ENCODE assay signal across 13 mouse cellular contexts in the genomic region with DNA sequence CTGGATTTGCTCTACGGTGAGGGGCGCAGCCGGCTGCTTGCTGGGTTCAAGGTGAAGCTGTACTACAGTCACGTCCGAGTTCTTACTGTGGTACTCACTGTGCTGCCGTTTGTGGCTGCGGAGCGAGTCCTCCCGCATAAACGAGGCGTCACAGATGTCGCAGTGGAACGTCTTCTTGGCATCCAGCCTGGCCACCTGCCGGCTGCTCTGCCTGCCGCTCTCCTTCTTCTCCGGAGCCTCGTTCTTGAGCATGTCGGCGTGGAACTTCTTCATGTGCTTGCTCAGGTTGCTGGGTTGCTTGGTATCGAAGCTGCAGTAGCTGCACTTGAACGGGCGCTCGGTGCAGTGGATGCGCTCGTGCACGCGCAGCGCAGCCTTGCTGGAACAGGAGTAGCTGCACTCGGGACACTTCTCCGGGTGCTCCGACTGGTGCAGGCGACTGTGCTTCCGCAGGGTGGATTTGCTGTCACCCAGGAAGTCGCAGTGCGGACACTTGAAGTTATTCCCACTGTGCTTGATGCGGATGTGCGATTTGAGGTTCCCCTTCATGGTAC. TPM values are rescaled to one million over a fixed set of nuclear protein-coding genes. Genes with fewer than 3 reads are reported as not detected.
DNase-seq lines count a peak whose midpoint lies in the region; TF ChIP-seq lines count a peak whose summit lies in the region.
"Had no signal": no experiment of that assay in that cellular context is flagged by ENCODE, and none has a peak within 500 bp of the region (broad histone marks: within the 10 kb centered on the region; RNA-seq: fewer than 3 reads in every experiment).

No protein-coding gene starts in this region.

- intact Hi-C loops in left cerebral cortex, postnatal 10 days (cut with DNase I), result no loop called here
- intact Hi-C loops in gastrocnemius, postnatal 36 days (cut with DNase I), result no loop called here

- H3K4me1 ChIP-seq in E14TG2a.4 (replicated peaks; ENCODE audit: low read depth, low read length), result peaks cover 56% of the 10 kb centered on the region
- H3K4me1 ChIP-seq: hindbrain, embryonic 15.5 days; midbrain, embryonic 13.5 days had no signal

- TF ChIP-seq POLR2A in brain, embryonic 14.5 days (IDR thresholded peaks at IDR 0.05; ENCODE audit: borderline replicate concordance, extremely low read depth, insufficient read depth, insufficient read length, poor library complexity, severe bottlenecking), result no peak

- H3K9me3 ChIP-seq in E14TG2a.4 (ENCODE audit: low read length), result peaks cover 3% of the 10 kb centered on the region; the same call in 1 of the 2 replicates
- H3K9me3 ChIP-seq: hindbrain, embryonic 15.5 days; midbrain, embryonic 13.5 days had no signal

- DNase-seq in brain, embryonic 14.5 days (ENCODE audit: low read depth), result peak; percentile 70
- DNase-seq in layer of hippocampus, adult 11-12 months (ENCODE audit: low spot score), result peak; percentile 78
- DNase-seq in left cerebral cortex, postnatal 10 days (ENCODE audit: extremely low spot score in 1 of 2, low spot score in 2 of 2), result peak; percentile 75 to 77
- DNase-seq in c-Kit-positive CD71-positive TER-119-positive erythroid progenitor cells, embryonic 14.5 days (ENCODE audit: low spot score), result no peak
- DNase-seq in thymus, postnatal 25 days, result no peak
- DNase-seq in gastrocnemius, postnatal 36 days, result no peak
- DNase-seq in lung, adult 18-20 months, result no peak
- DNase-seq: kidney, postnatal 10 days; lung, adult 2 months had no signal

- peak overlapping the region; percentile 65 for H3K4me3 ChIP-seq in E14TG2a.4 (replicated peaks; ENCODE audit: low read length)
- H3K4me3 ChIP-seq: erythroblast, embryonic 14.5 days; hindbrain, embryonic 15.5 days; midbrain, embryonic 13.5 days had no signal

- no peak for TF ChIP-seq CTCF in E14TG2a.4 (conservative IDR thresholded peaks at IDR 0.05; ENCODE audit: low read length)
- no peak for TF ChIP-seq CTCF in brain, embryonic 14.5 days (IDR thresholded peaks at IDR 0.05; ENCODE audit: borderline replicate concordance, extremely low read depth, insufficient read depth, insufficient read length)

- H3K27me3 ChIP-seq in E14TG2a.4 (ENCODE audit: insufficient read depth, low read length), result peaks cover 6% of the 10 kb centered on the region; the same call in 1 of the 2 replicates
- H3K27me3 ChIP-seq: hindbrain, embryonic 15.5 days; midbrain, embryonic 13.5 days had no signal

- peaks cover 59% of the 10 kb centered on the region for H3K36me3 ChIP-seq in E14TG2a.4 (ENCODE audit: insufficient read depth, low read length)

RNA-seq across cellular contexts. Expression of a gene that starts 29.1 kb away (rescaled TPM):
- 34.7 and 37.9 TPM in 2 replicates for polyA plus RNA-seq in brain, embryonic 14.5 days (2012; rRNA removed)
- 10 to 100 TPM; 19.1 to 19.5 TPM for total RNA-seq in left cerebral cortex, postnatal 10 days (2021)
- total RNA-seq in gastrocnemius, postnatal 36 days (2021), result 1 to 10 TPM; 6.7 to 8.0 TPM

Comparison
In these comparisons a context has a peak if more than half of its experiments do, and no peak if none do; other contexts are left out.
1. DNase-seq: peak in brain, embryonic 14.5 days (single experiment), layer of hippocampus, adult 11-12 months (single experiment) and left cerebral cortex, postnatal 10 days (2 of 2); none in c-Kit-positive CD71-positive TER-119-positive erythroid progenitor cells, embryonic 14.5 days (single experiment), thymus, postnatal 25 days (single experiment), gastrocnemius, postnatal 36 days (0 of 2) and lung, adult 18-20 months (0 of 2).